Mouse (Mus musculus): ENCODE measurements around the gene Rere.

Gene Rere

GRCm38 (mm10) chr4:150281018-150281761 lies at the start of gene Rere:
Gene Rere (plus strand): TSS chr4:150281646.
- peak; percentile 98 for DNase-seq

- DNase-seq = no peak
Measured at GRCm38 (mm10) chr4:150231871-150232270, 49.6 kb upstream of the Rere start.

GRCm38 (mm10) chr4:150234599-150235327 lies 46.7 kb upstream of the Rere start:
- DNase-seq = no peak

DNA sequence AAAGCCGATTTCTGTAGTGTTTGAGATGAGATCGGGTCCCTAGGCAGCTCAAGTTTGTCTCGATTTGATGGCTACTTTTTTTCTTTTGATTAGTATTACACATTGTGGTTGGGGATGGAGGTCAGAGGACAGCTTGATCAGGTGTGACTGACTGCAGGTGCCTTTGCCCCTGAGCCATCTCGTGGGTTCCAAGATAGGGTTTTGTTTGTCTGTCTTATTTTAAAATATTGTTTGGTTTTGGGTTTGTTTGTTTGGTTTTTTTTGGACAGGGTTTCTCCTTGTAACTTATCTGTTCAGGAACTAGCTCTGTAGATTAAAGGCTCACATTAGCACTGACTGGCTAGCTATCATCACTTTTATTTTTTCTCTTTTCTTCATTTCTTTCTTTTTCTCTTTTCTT lies 45.9 kb upstream of the Rere start:
- DNase-seq = no peak

DNA sequence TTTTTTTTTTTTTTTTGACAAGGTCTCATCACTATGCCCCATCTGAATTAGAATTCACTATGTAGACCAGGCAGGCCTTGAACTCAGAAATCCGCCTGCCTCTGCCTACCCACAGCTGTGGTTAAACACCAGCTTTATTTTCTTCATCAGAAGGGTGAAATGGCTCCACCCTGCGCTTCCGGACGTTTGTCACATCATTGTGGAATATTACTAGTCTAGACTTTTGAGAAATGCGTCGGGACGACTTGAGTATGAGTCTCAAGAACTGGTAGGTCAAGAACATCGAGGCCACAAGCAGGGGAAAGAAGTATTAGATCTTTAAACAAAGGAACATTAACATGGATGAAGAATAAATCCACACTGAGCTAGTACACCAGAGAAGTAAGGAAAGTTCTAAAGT lies 45.4 kb upstream of the Rere start:
- DNase-seq = no peak

GRCm38 (mm10) chr4:150236521-150237481 lies 44.6 kb upstream of the Rere start, which contains the start of gene Eno1:
Gene Eno1 (plus strand): TSS chr4:150236721.
- peak; percentile 99 for DNase-seq

DNA sequence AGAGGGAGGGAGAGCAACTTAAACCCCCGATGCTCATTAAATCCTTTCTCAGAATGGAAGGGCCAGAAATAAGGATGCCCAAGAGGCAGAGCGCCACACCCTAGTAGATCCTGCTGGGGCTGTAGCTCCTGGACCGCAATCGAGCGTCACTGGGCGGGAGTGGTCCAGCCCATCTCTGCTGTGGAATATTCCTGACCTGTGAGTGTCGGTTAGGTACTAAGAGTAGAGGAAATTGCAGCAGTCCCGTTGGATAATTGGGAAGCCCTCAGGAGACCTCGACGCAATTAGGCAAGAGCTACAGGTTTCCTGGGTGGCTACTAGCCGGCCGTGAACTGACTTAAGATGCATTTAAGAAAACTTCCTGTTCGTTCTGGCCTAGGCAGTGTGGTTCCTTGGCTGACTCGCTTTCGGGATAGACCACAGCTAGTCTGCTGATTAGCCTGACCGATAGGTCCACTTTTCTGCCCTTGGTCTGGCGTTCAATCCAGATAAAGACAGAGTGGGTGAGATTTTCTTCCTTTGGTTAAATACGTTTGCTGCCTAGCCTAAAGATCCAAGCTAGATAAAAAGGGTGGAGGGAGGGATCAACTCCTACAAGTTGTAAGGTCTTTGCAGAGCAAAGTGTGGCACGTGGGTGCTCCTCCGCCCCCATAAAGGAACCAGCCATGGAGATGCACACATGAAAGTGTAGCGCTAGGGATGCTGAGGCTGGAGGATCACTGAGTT lies 43.6 kb upstream of the Rere start:
- DNase-seq = no peak

- DNase-seq = no peak
Measured at GRCm38 (mm10) chr4:150238433-150239086, 42.9 kb upstream of the Rere start.

DNA sequence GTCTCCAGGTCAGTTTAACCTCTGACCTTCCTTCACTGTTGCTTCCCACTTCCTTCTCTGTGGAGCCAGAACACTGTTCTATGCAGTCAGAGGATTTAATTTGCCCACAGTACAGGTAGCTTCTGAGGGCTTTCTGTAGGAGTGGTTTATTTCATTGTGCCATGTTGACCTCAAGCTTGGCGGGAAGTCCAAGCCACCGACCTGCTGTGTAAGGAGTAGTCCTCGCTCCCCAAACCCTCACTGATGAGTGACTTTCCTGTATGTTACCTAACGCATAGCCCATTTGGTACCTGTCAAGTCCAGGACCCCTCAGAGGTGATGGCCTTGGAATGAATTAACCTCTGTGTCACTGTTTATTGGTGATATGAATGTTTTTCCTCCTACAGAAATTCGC lies 42.4 kb upstream of the Rere start:
- DNase-seq = no peak

DNA sequence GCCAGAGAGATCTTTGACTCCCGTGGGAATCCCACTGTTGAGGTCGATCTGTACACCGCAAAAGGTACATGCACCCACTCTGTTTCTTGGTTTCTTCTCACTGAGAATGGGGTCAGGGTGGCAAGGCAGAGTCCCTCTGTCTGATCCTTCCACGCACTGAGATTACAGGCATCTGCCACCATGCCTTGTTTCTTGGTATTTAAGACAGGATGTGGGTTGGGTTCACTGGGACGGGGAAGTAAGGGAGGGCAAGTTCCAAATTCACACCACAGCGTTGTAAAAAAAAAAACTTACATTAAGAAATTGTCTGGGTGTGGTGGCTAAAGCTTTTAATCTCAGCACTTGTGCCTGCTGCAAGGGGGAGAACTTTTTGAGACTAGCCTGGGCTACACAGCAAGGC lies 41.9 kb upstream of the Rere start:
- DNase-seq = no peak

DNA sequence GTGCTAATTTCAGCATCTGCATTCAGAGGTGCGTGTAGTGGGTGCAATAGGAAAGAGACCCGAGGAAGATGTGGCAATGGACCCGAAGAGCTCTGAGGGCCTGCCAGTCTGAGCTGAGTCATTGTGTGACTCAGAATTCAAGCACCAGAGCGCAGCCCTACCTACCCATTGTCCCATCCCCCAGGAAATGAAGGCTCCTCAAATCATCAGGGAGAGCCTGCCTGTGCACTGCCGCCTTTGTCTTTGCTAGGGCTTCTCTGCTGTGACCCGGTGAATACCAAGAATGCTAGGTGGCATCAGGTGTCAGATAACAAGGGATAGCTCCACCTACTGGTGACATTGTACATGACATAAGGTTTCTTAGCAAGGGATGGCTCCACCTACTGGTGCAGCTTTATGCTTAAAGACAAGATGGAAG lies 41.5 kb upstream of the Rere start:
- DNase-seq = peak; percentile 96

GRCm38 (mm10) chr4:150240381-150240886 lies 41.0 kb upstream of the Rere start:
- no peak for DNase-seq

- DNase-seq = no peak
Measured at GRCm38 (mm10) chr4:150241708-150242107, 39.7 kb upstream of the Rere start.

GRCm38 (mm10) chr4:150242745-150243144 lies 38.7 kb upstream of the Rere start:
- DNase-seq = no peak

DNA sequence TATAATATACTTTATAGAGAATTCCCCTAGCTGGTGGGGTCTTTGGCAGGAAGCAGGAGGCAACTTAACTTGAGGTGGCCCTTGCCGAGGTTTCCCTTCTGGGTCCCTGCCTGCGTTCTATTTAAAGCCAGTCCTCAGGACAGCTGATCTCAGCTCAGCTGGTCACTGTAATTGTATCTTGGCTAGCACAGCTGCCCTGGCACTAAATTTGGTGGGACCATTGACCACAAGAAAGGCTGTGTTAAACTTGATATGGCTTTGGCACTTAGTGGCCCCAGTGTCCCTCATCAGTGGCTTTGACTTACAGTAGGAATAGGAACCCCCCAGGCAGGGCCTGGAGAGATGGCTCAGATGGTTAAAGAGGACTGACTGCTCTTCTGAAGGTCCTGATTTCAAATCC lies 35.6 kb upstream of the Rere start:
- no peak for DNase-seq

GRCm38 (mm10) chr4:150248009-150248408 lies 33.4 kb upstream of the Rere start:
- peak; percentile 84 for DNase-seq

- DNase-seq = no peak
Measured at GRCm38 (mm10) chr4:150248917-150249316, 32.5 kb upstream of the Rere start.

DNA sequence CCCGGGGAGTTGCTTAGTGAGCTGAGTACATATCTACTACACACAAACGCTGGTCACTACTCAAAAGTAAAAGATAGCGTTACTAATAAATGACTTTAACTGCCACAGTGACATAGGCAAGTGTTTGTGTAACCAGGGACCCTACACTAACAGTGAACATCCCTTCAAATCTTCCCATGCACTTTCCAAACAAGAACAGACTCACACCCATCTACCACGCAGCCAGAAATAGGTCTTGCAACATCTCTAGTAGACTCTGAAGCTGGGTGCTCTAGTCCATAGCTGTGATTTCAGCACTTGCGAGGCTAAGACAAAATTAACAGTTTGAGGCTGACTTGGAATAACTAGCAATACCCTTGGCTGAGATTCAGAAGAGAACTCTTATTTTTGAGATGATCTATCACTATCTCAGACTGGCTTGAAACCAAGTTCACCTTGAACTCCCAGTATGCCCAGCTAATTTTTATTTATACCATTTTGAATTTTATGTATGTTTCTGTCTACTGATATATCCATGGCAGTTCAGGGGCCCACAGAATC lies 31.6 kb upstream of the Rere start:
- no peak for DNase-seq

- peak; percentile 64 for DNase-seq
Measured at GRCm38 (mm10) chr4:150250549-150251422, 30.7 kb upstream of the Rere start.

- no peak for DNase-seq
Measured at GRCm38 (mm10) chr4:150254416-150254815, 27.0 kb upstream of the Rere start.
